Mouse (Mus musculus) stomach, postnatal 0 days (tissue): ENCODE measurements around the gene Ccdc144b. TPM values are rescaled to one million over a fixed set of nuclear protein-coding genes. Genes with fewer than 3 reads are reported as not detected.

Source experiments
- ATAC-seq: fragments of 200-750 bp; cut with Nextera tagmentation; 2 replicates; pipeline ENCODE4 v1.8.0; 2017; ENCODE audit not compliant: low FRiP score, low TSS enrichment
- DNase-seq: peaks from one replicate; pipeline ENCODE4 v3.0.0-alpha.2; 2016; ENCODE audit warnings: low spot score
- H3K27ac ChIP-seq: fragments of 300-500 bp; sonication (generic); replicated peaks from 2 replicates; pipeline ENCODE4 v1.5.1; 2014; ENCODE audit warnings: mild to moderate bottlenecking, control low read depth
- H3K27me3 ChIP-seq: fragments of 300-500 bp; sonication (generic); 2 replicates; pipeline ENCODE4 v1.6.1; 2014; ENCODE audit warnings: low read length; ENCODE audit not compliant: control insufficient read depth, insufficient read depth
- H3K36me3 ChIP-seq: fragments of 300-500 bp; sonication (generic); 2 replicates; pipeline ENCODE4 v1.6.1; 2014; ENCODE audit warnings: low read length, mixed read lengths; ENCODE audit not compliant: control insufficient read depth, insufficient read depth
- H3K4me1 ChIP-seq: fragments of 300-500 bp; sonication (generic); replicated peaks from 2 replicates; pipeline ENCODE4 v1.6.1; 2014; ENCODE audit warnings: antibody characterized with exemption; ENCODE audit not compliant: control insufficient read depth, insufficient read depth
- H3K4me2 ChIP-seq: fragments of 300-500 bp; sonication (generic); replicated peaks from 2 replicates; pipeline ENCODE4 v1.6.1; 2014; ENCODE audit warnings: low read depth, mild to moderate bottlenecking, control low read depth, moderate library complexity
- H3K4me3 ChIP-seq: fragments of 300-500 bp; sonication (generic); 2 replicates; pipeline ENCODE4 v1.5.1; 2014; ENCODE audit warnings: low read depth, low read length, control low read depth
- H3K9ac ChIP-seq: fragments of 300-500 bp; sonication (generic); 2 replicates; pipeline ENCODE4 v1.6.1; 2014; ENCODE audit warnings: mild to moderate bottlenecking, low read length, control low read depth, mixed read lengths
- H3K9me3 ChIP-seq: fragments of 300-500 bp; sonication (generic); 2 replicates; pipeline ENCODE4 v1.6.1; 2016; ENCODE audit warnings: low read length; ENCODE audit not compliant: control insufficient read depth
- CTCF ChIP-seq: IDR thresholded peaks from 2 replicates; pipeline ENCODE4 v1.5.1; 2016; ENCODE audit warnings: antibody characterized with exemption, low read depth, mild to moderate bottlenecking, moderate library complexity
- EP300 ChIP-seq: optimal IDR thresholded peaks from 2 replicates; pipeline ENCODE3; 2016; ENCODE audit warnings: antibody characterized with exemption
- WGBS: fragments of 180-500 bp; shearing (Covaris S2); extraction: QIAGEN DNeasy Blood & Tissue Kit; methylation state at CpG from one replicate; pipeline ENCODE4 v1.1.7; 2014; 5-methylcytosine and 5-hydroxymethylcytosine counted together
- polyA plus RNA-seq: library from polyadenylated mRNA; unstranded; fragments of >200 nt; fragmentation: Nextera tagmentation; extraction: Ambion mirVana; gene quantifications from 2 replicates; pipeline ENCODE4 v1.2.1, GENCODE M21; 2015

Ccdc144b gene
- polyA plus RNA-seq, 1 experiment from 2014 or later: not detected

- peaks cover 4% of the 10 kb centered on the region for H3K36me3 ChIP-seq
Measured at GRCm38 (mm10) chr3:35971149-35971548, 82.2 kb downstream of the Ccdc144b start.

GRCm38 (mm10) chr3:35970441-35970840 lies 82.9 kb downstream of the Ccdc144b start:
- Histone ChIP-seq H3K4me2 (no peak overlapping the region), H3K27ac (no peak overlapping the region), H3K27me3 (no peaks in the 10 kb centered on the region), H3K4me1 (no peaks in the 10 kb centered on the region), H3K36me3 (peaks cover 4% of the 10 kb centered on the region), H3K9me3 (no peaks in the 10 kb centered on the region), H3K4me3 (no peak overlapping the region), H3K9ac (no peak overlapping the region)
- DNase-seq: no peak
- no peak for ATAC-seq
- no peak for TF ChIP-seq EP300
- 80% methylated on average over 4 of the region's 4 CpGs for WGBS

More at GRCm38 (mm10) chr3:35971149-35971548, 82.2 kb downstream of the Ccdc144b start:
- Histone ChIP-seq H3K4me1 (no peaks in the 10 kb centered on the region), H3K27ac (no peak overlapping the region), H3K9me3 (no peaks in the 10 kb centered on the region), H3K4me3 (no peak overlapping the region), H3K4me2 (no peak overlapping the region), H3K27me3 (no peaks in the 10 kb centered on the region), H3K9ac (no peak overlapping the region)
- ATAC-seq: no peak
- 93% methylated on average over 12 of the region's 12 CpGs for WGBS
- TF ChIP-seq CTCF (no peak), EP300 (no peak)
- DNase-seq: no peak

GRCm38 (mm10) chr3:35967366-35967921 lies 85.9 kb downstream of the Ccdc144b start:
- Histone ChIP-seq H3K4me1 (no peaks in the 10 kb centered on the region), H3K9me3 (no peaks in the 10 kb centered on the region), H3K4me3 (no peak overlapping the region), H3K27me3 (no peaks in the 10 kb centered on the region), H3K9ac (no peak overlapping the region), H3K27ac (no peak overlapping the region), H3K36me3 (peaks cover 2% of the 10 kb centered on the region; the same call in 1 of the 2 replicates), H3K4me2 (no peak overlapping the region)
- ATAC-seq (no peak), DNase-seq (no peak)
- WGBS: 87% methylated on average over 8 of the region's 8 CpGs
- TF ChIP-seq EP300 (no peak), CTCF (no peak)

DNA sequence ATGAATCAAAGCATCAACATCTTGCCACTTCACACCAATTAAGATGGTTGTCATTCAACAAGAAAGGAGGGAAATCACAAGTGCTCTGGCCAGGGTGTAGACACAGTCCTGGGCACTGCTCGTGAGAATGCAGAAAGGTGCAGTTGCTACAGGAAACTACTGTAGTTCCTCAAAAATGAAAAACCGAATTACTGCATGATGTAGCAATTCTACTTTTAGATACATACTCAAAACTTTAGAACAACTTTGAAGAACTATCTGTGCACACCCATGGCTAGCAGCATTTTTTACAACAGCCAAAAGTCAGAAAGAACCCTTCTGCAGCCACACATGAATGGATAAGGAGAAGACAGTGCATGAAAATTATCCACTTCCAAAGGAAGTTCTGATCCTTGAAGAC lies 86.9 kb downstream of the Ccdc144b start:
- no peak overlapping the region for H3K4me2 ChIP-seq
- no peak overlapping the region for H3K9ac ChIP-seq
- no peak for ATAC-seq
- no peaks in the 10 kb centered on the region for H3K4me1 ChIP-seq
- DNase-seq: no peak
- WGBS: 81% methylated on average over 2 of the region's 2 CpGs
- no peak for TF ChIP-seq EP300
- no peak for TF ChIP-seq CTCF
- H3K27me3 ChIP-seq: no peaks in the 10 kb centered on the region
- H3K27ac ChIP-seq: no peak overlapping the region
- H3K9me3 ChIP-seq: no peaks in the 10 kb centered on the region
- H3K36me3 ChIP-seq: no peaks in the 10 kb centered on the region; the same call in 1 of the 2 replicates
- no peak overlapping the region for H3K4me3 ChIP-seq

- Histone ChIP-seq H3K4me1 (no peaks in the 10 kb centered on the region), H3K4me2 (no peak overlapping the region), H3K27me3 (no peaks in the 10 kb centered on the region), H3K27ac (no peak overlapping the region), H3K36me3 (no peaks in the 10 kb centered on the region; the same call in 1 of the 2 replicates), H3K4me3 (no peak overlapping the region), H3K9ac (no peak overlapping the region), H3K9me3 (no peaks in the 10 kb centered on the region)
- 80% methylated on average over 4 of the region's 4 CpGs for WGBS
- DNase-seq (no peak), ATAC-seq (no peak)
- TF ChIP-seq CTCF (no peak), EP300 (no peak)
Measured at GRCm38 (mm10) chr3:35964928-35965327, 88.4 kb downstream of the Ccdc144b start.

DNA sequence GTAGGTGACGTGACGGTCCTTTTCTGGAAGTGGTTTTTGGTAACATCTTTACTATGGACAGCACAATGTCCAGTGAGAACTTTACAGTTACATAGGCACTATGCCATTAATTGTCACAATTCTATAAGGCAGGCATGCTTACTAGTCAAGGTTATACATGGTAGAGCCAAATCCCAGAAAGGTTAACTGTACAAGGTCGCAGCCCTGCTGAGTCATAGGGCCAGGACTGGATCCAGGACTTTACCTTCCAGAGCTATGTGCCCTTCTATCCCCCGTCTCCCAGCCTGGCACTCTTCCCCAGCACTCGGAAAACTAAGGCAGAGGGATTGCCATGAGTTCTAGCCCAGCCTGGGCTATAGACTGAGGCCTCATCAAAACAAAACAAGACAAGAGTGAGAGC lies 89.4 kb downstream of the Ccdc144b start:
- TF ChIP-seq EP300 (no peak), CTCF (no peak)
- no peak overlapping the region for H3K27ac ChIP-seq
- WGBS: 93% methylated on average over 5 of the region's 5 CpGs
- no peak overlapping the region for H3K4me2 ChIP-seq
- no peaks in the 10 kb centered on the region for H3K9me3 ChIP-seq
- no peak overlapping the region for H3K4me3 ChIP-seq
- no peak overlapping the region for H3K9ac ChIP-seq
- no peaks in the 10 kb centered on the region for H3K27me3 ChIP-seq
- DNase-seq (no peak), ATAC-seq (no peak)
- no peaks in the 10 kb centered on the region; the same call in 1 of the 2 replicates for H3K36me3 ChIP-seq
- no peaks in the 10 kb centered on the region for H3K4me1 ChIP-seq
